Mouse (Mus musculus) heart, postnatal 25 days (tissue): Measurements from ENCODE around the gene Gm11213. TPM values are rescaled to one million over a fixed set of nuclear protein-coding genes. Genes with fewer than 3 reads are reported as not detected.

Experiments
- DNase-seq: peaks from one replicate; pipeline ENCODE4 v3.0.0; 2022; ENCODE audit warnings: low spot score
- intact Hi-C: fragments of 180-260 bp; cut with DNase I; formaldehyde crosslinking; loops from one replicate; pipeline ENCODE4 v1.15.1; 2025
- total RNA-seq, 2 experiments: library from RNA; stranded (reverse); gene quantifications; 2 replicates each; pipeline ENCODE4 v1.2.3; 2021

The Gm11213 gene
- total RNA-seq, result not detected

DNA sequence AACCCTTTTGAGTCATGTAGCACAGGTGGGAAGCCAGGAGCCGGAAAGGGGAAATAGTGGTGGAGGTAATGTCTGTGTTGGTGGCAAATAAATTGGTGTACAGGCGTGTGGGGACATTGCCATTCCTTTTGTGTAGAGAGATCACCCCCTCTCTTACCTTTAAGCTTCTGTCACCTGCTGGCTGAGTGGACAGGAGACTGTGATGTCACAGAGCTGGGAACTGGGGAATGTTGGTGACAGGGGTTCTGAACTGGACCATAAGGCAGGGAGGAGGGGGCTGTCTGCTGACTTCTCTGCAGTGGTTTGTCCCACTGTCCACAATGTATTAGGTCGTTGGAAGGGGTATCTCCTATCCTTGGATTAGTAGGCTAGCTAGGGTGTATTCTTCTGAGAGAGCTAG, at the start of gene Gm11213:
Gene Gm11213, minus strand, starts transcription at position 317 of the 400 bp plus-strand sequence.
- no peak for DNase-seq
- intact Hi-C loops, result no loop called here

GRCm38 (mm10) chr4:63654381-63654780, 49.3 kb upstream of the Gm11213 start:
- intact Hi-C loops, result no loop called here
- no peak for DNase-seq

DNA sequence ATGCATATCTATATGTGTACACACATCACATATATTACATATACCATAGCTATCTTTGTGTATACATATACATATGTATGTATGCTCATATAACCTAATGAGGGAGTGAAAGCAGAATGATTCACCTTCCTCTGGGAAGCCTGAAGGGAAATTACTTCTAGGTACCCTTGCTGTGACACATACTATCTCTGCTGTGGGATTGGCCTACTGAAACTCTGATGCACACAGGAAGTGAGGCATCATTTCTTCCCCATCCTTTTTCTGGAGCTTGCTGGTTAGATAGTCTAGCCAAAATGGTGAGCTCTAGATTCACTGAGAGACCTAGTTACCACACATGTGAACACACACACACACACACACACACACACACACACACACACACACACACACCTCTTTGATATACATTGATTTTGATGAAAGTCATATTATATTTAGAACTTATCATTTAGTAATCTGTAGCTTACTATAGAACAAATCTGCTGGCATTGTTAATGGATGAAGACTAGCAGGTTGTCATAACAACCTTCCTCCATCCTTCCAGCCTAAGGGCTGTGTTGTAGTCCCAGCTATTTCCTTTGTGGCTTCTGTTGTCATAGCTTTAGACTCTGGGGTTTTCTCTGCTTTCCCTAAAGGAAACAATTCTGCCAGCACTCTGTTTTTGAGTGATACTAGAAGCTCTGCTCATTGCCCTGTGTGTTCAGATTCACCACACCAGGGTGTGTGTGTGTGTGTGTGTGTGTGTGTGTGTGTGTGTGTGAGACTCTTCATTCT, 39.1 kb upstream of the Gm11213 start:
- intact Hi-C loops, result no loop called here
- no peak for DNase-seq

- DNase-seq, result no peak
- intact Hi-C loops, result no loop called here
Measured at GRCm38 (mm10) chr4:63639842-63640241, 34.8 kb upstream of the Gm11213 start.

- DNase-seq, result no peak
- intact Hi-C loops, result no loop called here
Measured at GRCm38 (mm10) chr4:63638603-63639002, 33.5 kb upstream of the Gm11213 start.

DNA sequence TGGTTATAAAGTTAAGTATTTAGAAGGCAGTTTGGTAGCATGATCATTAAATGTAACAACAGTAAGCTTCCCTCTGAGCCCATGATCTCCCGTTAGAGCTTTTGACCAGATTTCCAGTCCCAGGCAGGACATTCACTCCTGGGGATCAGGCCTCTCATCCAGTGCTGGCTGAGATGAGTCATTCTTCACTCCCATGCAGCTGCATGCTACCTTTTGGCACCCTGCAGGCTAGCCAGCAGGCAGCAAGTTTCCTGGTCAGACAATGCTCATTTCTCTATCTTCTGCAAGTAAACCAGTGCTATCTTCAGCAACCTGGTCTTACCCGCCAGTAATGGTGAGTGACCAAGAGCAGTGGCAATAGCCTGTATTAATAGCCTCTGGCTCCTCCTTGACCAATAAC, 28.1 kb upstream of the Gm11213 start:
- DNase-seq, result no peak
- intact Hi-C loops, result no loop called here

DNA sequence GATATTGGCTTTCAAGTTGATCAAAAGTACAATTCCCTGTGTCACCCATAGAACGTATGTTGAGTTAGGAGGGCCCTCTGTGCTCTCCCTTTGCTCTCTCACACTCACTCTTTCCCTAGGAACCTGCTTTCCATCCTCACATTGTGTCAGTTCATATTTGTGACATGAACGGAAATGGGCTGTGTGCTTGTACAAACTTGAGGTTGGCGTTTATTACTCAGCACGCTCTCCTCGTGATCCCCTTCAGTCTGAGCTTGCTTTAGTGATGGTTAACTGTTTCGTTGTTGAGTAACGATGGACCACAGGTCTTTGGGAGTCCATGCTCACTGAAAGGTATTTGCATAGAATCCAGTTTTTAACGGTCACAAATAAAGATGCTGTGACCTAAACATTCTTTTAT, 22.1 kb upstream of the Gm11213 start:
- no peak for DNase-seq
- intact Hi-C loops, result no loop called here

- no peak for DNase-seq
- intact Hi-C loops, result no loop called here
Measured at GRCm38 (mm10) chr4:63625563-63626080, 20.6 kb upstream of the Gm11213 start.

- DNase-seq, result no peak
- intact Hi-C loops, result loop anchor here (5.0 kb wide), 1 partner anchor 325 kb away; no protein-coding TSS in a partner anchor
Measured at GRCm38 (mm10) chr4:63622378-63622835, 17.3 kb upstream of the Gm11213 start, which contains the start of gene Tex48. Gene Tex48 (minus strand): TSS chr4:63622428.

- DNase-seq, result no peak
- intact Hi-C loops, result loop anchor here (5.0 kb wide), 1 partner anchor 325 kb away; no protein-coding TSS in a partner anchor
Measured at GRCm38 (mm10) chr4:63621861-63622260, 16.8 kb upstream of the Gm11213 start.

GRCm38 (mm10) chr4:63608391-63608790, 3.3 kb upstream of the Gm11213 start:
- intact Hi-C loops, result no loop called here
- no peak for DNase-seq

DNA sequence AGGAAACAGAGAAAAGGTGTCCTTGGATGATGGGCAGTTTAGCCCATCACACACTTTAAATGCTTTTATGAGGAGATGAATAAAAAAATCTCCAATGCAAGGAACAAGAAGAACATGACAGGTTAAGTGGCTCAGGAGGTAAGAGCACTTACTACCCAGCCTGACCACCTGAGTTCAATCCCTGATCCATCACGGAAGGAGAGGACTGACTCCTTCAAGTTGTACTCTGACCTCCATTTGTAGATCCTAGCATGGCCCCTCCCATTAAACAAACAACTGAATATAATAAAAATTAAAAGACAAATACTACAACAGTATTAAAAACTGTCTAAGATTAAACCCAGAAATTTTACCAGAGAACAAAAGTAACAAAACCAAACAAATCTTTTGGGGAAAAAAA, 907 bp upstream of the Gm11213 start:
- DNase-seq, result no peak
- intact Hi-C loops, result no loop called here

DNA sequence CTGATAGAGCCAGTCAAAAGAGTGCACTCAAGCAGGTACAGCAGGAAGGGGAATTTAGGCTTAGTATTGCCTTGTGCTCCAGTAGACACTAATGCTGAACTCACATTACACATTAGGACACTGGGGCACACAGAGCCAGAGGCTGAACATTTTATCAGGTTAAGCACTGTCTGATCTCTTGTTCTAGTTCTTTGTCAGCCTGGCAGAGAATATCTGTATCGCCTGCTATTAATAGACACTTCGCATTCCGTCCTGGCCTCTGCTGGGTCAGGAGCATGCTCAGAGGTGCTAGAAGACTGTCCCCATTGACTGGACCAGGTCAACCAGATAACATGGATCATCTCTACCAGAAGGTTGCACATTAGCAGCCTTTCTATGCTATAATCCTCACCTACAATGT, 484 bp upstream of the Gm11213 start:
- DNase-seq, result no peak
- intact Hi-C loops, result no loop called here

GRCm38 (mm10) chr4:63601263-63601662, 3.8 kb downstream of the Gm11213 start:
- intact Hi-C loops, result no loop called here
- DNase-seq, result no peak

DNA sequence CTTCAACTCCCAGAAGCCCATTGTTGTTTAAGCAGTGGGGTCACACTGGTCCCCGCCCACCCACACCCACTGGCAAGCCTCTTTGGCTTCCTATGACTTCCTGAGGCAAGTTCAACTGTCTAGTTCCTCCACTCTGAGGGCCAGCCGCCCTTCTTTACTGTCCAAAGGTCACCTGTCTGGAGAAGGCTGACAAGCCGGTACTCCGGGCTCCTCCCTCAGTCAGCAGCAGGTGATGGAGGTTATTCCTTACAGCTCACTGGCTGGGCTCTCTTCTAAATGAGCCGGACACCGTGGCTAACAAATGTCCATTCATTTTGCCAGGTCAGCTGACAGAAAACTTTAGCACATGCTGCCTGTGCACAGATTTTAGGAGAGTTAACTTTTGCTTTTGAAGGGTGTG, 4.3 kb downstream of the Gm11213 start:
- no peak for DNase-seq
- intact Hi-C loops, result no loop called here

- intact Hi-C loops, result no loop called here
- DNase-seq, result no peak
Measured at GRCm38 (mm10) chr4:63596010-63596409, 9.1 kb downstream of the Gm11213 start.

DNA sequence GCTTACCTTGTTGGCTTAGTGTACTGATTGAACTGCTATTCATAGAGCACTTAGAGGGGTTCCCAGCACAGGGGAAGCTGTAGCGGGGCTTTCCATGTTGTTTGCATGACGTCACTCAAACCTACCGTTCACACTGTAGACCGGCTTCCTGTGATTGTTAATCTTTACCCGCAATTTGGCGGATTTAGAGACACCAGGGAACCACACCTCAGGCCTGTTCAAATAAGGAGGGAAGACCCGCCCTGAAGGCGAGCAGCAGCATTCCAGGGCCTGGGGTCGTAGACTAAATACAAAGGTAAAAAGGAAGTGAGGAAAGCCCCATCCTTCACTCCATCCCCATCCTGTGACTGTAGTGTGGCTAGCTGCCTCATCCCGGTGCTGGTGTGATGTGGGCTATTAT, 9.8 kb downstream of the Gm11213 start:
- no peak for DNase-seq
- intact Hi-C loops, result no loop called here

- intact Hi-C loops, result no loop called here
- no peak for DNase-seq
Measured at GRCm38 (mm10) chr4:63594459-63595110, 10.5 kb downstream of the Gm11213 start.

DNA sequence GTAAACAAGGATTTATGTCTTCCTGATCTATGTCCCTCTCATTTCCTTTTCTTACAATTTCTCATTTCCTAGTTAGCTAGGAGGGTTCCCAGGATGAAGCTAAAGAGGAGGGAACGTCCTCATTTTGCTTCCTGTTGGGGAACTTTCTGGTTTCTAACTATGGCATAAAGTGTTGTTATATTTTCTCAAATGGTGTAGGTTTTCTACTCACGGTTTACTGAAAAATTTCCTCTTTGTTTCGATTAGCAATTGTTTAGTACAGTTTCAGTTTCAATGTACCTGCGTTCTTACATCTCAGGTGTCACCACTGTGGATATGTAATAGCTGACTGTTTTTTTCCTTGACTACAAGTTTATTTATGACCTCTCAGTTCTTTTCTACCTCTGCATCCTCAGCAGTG, 14.5 kb downstream of the Gm11213 start:
- intact Hi-C loops, result no loop called here
- DNase-seq, result no peak

DNA sequence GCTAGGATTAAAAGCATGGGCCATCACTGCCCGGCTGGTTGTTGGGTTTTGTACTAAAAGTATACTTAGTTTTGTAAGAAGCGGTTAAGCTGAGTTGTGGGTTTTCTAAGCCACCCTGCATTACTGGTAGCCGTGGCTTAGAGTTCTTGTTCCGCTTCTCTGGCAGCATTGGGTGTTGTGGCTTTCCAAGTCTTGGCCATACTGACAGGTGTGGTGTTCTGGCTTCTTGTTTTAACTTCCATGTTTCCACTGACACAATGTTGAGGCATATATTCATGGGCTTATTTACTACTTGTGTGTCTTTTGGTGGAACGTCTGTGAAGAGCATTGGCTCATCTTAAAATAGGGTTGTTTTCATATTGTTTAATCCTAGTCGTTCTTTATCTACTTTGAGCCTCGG, 15.1 kb downstream of the Gm11213 start:
- intact Hi-C loops, result no loop called here
- DNase-seq, result no peak

- intact Hi-C loops, result no loop called here
- no peak for DNase-seq
Measured at GRCm38 (mm10) chr4:63586240-63586639, 18.8 kb downstream of the Gm11213 start.
